Mouse (Mus musculus) stomach, postnatal 0 days (tissue): ENCODE results near the gene Npas4. TPM values are rescaled to one million over a fixed set of nuclear protein-coding genes. Genes with fewer than 3 reads are reported as not detected.

Experiments
- ATAC-seq: fragments of 200-750 bp; cut with Nextera tagmentation; 2 replicates; pipeline ENCODE4 v1.8.0; 2017; ENCODE audit not compliant: low FRiP score, low TSS enrichment
- DNase-seq: peaks from one replicate; pipeline ENCODE4 v3.0.0-alpha.2; 2016; ENCODE audit warnings: low spot score
- H3K27ac ChIP-seq: fragments of 300-500 bp; sonication (generic); replicated peaks from 2 replicates; pipeline ENCODE4 v1.5.1; 2014; ENCODE audit warnings: mild to moderate bottlenecking, control low read depth
- H3K27me3 ChIP-seq: fragments of 300-500 bp; sonication (generic); 2 replicates; pipeline ENCODE4 v1.6.1; 2014; ENCODE audit warnings: low read length; ENCODE audit not compliant: control insufficient read depth, insufficient read depth
- H3K36me3 ChIP-seq: fragments of 300-500 bp; sonication (generic); 2 replicates; pipeline ENCODE4 v1.6.1; 2014; ENCODE audit warnings: low read length, mixed read lengths; ENCODE audit not compliant: control insufficient read depth, insufficient read depth
- H3K4me1 ChIP-seq: fragments of 300-500 bp; sonication (generic); replicated peaks from 2 replicates; pipeline ENCODE4 v1.6.1; 2014; ENCODE audit warnings: antibody characterized with exemption; ENCODE audit not compliant: control insufficient read depth, insufficient read depth
- H3K4me2 ChIP-seq: fragments of 300-500 bp; sonication (generic); replicated peaks from 2 replicates; pipeline ENCODE4 v1.6.1; 2014; ENCODE audit warnings: low read depth, mild to moderate bottlenecking, control low read depth, moderate library complexity
- H3K4me3 ChIP-seq: fragments of 300-500 bp; sonication (generic); 2 replicates; pipeline ENCODE4 v1.5.1; 2014; ENCODE audit warnings: low read depth, low read length, control low read depth
- H3K9ac ChIP-seq: fragments of 300-500 bp; sonication (generic); 2 replicates; pipeline ENCODE4 v1.6.1; 2014; ENCODE audit warnings: mild to moderate bottlenecking, low read length, control low read depth, mixed read lengths
- H3K9me3 ChIP-seq: fragments of 300-500 bp; sonication (generic); 2 replicates; pipeline ENCODE4 v1.6.1; 2016; ENCODE audit warnings: low read length; ENCODE audit not compliant: control insufficient read depth
- CTCF ChIP-seq: IDR thresholded peaks from 2 replicates; pipeline ENCODE4 v1.5.1; 2016; ENCODE audit warnings: antibody characterized with exemption, low read depth, mild to moderate bottlenecking, moderate library complexity
- EP300 ChIP-seq: optimal IDR thresholded peaks from 2 replicates; pipeline ENCODE3; 2016; ENCODE audit warnings: antibody characterized with exemption
- WGBS: fragments of 180-500 bp; shearing (Covaris S2); extraction: QIAGEN DNeasy Blood & Tissue Kit; methylation state at CpG from one replicate; pipeline ENCODE4 v1.1.7; 2014; 5-methylcytosine and 5-hydroxymethylcytosine counted together
- polyA plus RNA-seq: library from polyadenylated mRNA; unstranded; fragments of >200 nt; fragmentation: Nextera tagmentation; extraction: Ambion mirVana; gene quantifications from 2 replicates; pipeline ENCODE4 v1.2.1, GENCODE M21; 2015

The Npas4 gene
- polyA plus RNA-seq: 0.08 and 0.12 TPM in 2 replicates

DNA sequence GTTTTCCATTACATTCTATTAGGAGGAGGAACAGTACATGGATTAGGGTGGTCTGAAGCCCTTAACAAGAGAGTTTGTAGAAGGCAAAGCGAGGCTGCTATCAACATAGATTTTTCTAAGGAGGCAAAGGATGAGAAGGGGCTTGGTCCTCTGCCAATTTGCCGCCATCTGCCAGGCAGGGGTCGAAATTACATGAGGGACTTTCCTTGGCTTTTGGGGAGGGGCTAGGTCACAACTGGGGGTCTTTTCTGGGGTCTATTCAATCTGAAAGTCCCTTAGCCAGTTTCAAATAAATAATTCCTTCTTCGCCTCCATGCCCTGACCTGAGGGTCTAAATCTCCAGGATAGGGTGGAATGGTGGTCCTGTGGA, at the start of gene Npas4:
Gene Npas4 (minus strand): TSS at position 61 of the 370 bp plus-strand sequence.
- Histone ChIP-seq H3K27ac (no peak within 1 kb of the TSS), H3K9me3 (no peaks in the 10 kb centered on the region), H3K4me1 (no peaks in the 10 kb centered on the region), H3K9ac (no peak within 1 kb of the TSS), H3K4me3 (0 out of 2 replicates have a peak within 1 kb of the TSS, but pooled peaks have one; percentile 1), H3K4me2 (no peak within 1 kb of the TSS; the same call in 1 of the 2 replicates), H3K36me3 (no peaks in the 10 kb centered on the region), H3K27me3 (peaks cover 4% of the 10 kb centered on the region; the same call in 1 of the 2 replicates)
- ATAC-seq: no peak
- 26% methylated on average over 4 of the region's 4 CpGs for WGBS
- no peak for DNase-seq
- TF ChIP-seq EP300: no peak
- no peak for TF ChIP-seq CTCF

DNA sequence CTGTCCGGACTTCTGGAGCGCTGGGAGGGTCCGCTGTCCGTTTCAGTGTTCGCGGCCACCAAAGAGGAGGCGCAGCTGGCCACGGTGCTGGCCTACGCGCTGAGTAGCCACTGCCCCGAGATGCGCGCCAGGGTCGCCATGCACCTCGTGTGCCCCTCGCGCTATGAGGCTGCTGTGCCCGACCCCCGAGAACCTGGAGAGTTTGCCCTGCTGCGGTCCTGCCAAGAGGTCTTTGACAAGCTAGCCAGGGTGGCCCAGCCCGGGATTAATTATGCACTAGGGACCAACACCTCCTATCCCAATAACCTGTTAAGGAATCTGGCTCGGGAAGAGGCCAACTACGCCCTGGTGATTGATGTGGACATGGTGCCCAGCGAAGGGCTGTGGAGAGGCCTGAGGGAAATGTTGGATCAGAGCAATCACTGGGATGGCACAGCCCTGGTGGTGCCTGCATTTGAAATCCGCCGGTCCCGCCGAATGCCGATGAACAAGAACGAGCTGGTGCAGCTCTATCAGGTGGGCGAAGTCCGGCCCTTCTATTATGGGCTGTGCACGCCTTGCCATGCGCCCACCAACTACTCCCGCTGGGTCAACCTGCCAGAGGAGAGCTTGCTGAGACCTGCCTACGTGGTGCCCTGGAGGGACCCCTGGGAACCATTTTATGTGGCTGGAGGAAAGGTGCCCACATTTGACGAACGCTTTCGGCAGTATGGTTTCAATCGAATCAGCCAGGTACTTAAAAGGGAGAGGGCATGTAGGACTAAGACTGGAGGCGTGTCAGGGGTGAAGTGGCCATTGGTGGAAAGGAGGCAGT, 49.4 kb upstream of the Npas4 start:
- TF ChIP-seq EP300 (no peak), CTCF (no peak)
- Histone ChIP-seq H3K9me3 (no peaks in the 10 kb centered on the region), H3K9ac (peak overlapping the region; percentile 89), H3K36me3 (no peaks in the 10 kb centered on the region), H3K4me2 (peak overlapping the region; percentile 96), H3K4me1 (peaks cover 6% of the 10 kb centered on the region), H3K27ac (0 out of 2 replicates have a peak overlapping the region, but pooled peaks have one; percentile 58), H3K4me3 (peak overlapping the region; percentile 73), H3K27me3 (no peaks in the 10 kb centered on the region)
- ATAC-seq (peak; percentile 22; the same call in 1 of the 2 replicates), DNase-seq (no peak)
- WGBS: 12% methylated on average over 41 of the region's 41 CpGs

DNA sequence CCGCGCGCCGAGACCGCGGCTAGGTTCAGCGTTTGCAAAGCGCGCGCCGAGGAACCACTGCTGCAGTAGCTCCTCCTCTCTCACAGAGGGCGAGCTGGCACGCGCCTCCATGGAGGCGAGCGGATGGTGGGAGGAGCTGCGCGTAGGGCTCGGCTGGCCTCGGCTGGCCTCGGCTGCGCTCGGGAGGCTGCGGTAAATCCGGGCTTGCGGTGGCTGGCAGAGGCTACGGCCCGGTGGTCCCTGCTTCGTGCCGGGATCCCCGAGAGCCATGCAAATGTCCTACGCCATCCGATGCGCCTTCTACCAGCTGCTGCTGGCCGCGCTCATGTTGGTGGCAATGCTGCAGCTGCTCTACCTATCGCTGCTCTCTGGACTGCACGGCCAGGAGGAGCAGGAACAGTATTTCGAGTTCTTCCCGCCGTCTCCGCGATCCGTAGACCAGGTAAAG, 48.6 kb upstream of the Npas4 start, which contains the start of the genes B4gat1 and AC124502.3:
Gene B4gat1 (plus strand): TSS at position 118 of the 448 bp plus-strand sequence.
Gene AC124502.3 (plus strand): TSS at position 183 of the 448 bp plus-strand sequence.
- ATAC-seq: peak; percentile 86
- no peaks in the 10 kb centered on the region for H3K9me3 ChIP-seq

DNA sequence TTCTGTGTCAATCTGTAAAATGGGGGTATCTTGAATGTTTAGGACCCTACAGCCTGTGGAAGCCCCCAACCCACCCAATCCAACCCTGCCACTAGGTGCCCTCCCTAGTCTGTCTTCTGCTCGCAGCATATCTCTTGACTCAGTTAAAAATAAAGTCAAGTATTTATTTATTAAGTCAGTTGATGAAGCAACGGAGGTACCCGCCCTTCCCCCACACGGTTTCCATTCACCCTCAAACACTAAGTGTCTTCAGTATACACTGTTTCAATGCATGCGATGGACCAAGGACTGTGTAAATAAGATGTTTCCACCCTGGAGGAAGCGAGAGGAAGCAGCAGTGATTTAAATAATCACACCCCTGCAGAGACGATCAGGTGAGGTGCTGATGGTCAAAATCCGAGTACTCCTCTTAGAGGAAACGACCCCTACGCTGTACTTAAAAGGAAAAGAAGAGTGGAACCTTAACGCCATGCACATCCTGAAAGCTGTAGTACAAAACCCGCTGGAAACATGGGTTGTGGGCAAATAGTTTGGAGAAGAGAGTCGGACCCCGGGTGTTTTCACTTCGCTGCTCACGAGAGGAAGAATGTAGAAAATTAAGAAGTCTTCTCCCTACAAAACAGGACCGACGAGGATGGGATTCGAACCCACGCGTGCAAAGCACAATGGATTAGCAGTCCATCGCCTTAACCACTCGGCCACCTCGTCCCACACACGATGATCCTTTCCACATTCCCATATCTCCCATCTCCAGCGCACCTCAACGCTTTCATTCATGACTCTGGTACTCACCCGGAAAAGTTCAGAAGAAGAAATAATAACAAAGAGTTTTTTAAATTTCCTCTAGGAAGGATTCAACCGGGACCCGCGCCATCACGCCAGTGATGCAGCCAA, 47.8 kb upstream of the Npas4 start:
- Histone ChIP-seq H3K4me1 (peaks cover 6% of the 10 kb centered on the region), H3K27me3 (no peaks in the 10 kb centered on the region), H3K9me3 (no peaks in the 10 kb centered on the region), H3K9ac (peak overlapping the region; percentile 89), H3K27ac (peak overlapping the region; percentile 67; the same call in 1 of the 2 replicates), H3K4me2 (peak overlapping the region; percentile 96), H3K36me3 (no peaks in the 10 kb centered on the region), H3K4me3 (peak overlapping the region; percentile 73)
- TF ChIP-seq CTCF (no peak), EP300 (no peak)
- DNase-seq: peak; percentile 71
- WGBS: 2% methylated on average over 32 of the region's 32 CpGs
- no peak; the same call in 1 of the 2 replicates for ATAC-seq

More for the DNA sequence above, 48.6 kb upstream of the Npas4 start, which contains the start of the genes B4gat1 and AC124502.3:
- no peaks in the 10 kb centered on the region for H3K36me3 ChIP-seq
- under 1% methylated on average over 41 of the region's 44 CpGs for whole genome bisulfite sequencing
- peak within 1 kb of the TSS; percentile 73 for H3K4me3 ChIP-seq
- peak; percentile 92 for DNase-seq
- TF ChIP-seq EP300: no peak
- peak; percentile 71 for TF ChIP-seq CTCF
- H3K27me3 ChIP-seq: no peaks in the 10 kb centered on the region
- H3K4me1 ChIP-seq: peaks cover 6% of the 10 kb centered on the region
- H3K9ac ChIP-seq: peak within 1 kb of the TSS; percentile 89
- peak within 1 kb of the TSS; percentile 96 for H3K4me2 ChIP-seq
- H3K27ac ChIP-seq: peak within 1 kb of the TSS; percentile 67

DNA sequence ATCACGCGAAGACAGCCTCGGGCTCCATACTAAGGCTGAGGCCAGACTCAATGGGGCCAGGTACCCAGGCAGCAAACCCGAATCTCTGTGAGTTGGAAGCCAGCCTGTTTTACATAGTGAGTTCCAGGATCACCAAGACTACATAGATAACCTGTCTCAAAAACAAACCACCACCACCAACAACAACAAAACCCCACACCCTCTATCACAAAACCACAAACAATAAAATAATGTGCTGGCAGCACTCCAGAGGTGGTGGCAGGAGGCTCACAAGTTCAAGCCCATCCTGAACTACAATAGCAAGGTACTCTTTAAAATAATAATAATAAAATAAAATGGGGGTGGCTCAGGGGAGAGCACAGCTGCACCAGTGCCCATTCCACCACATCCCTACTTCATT, 46.5 kb upstream of the Npas4 start:
- TF ChIP-seq EP300 (no peak), CTCF (no peak)
- Histone ChIP-seq H3K27me3 (no peaks in the 10 kb centered on the region), H3K4me2 (no peak overlapping the region), H3K4me1 (peaks cover 6% of the 10 kb centered on the region), H3K4me3 (no peak overlapping the region), H3K9me3 (no peaks in the 10 kb centered on the region), H3K9ac (no peak overlapping the region), H3K36me3 (no peaks in the 10 kb centered on the region), H3K27ac (no peak overlapping the region)
- WGBS: 67% methylated on average over 4 of the region's 4 CpGs
- no peak for ATAC-seq
- DNase-seq: no peak
